Mouse (Mus musculus) liver, embryonic 13.5 days (tissue): Measurements from ENCODE around the gene Prdx1. TPM values are rescaled to one million over a fixed set of nuclear protein-coding genes. Genes with fewer than 3 reads are reported as not detected.
A peak's percentile ranks its signal among the peaks of the same experiment; 100 is the strongest.
"Not testable (repeated sequence)": the region's sequence is repeated elsewhere in the genome, so short reads cannot be mapped to it uniquely, and the experiment has no call there.

ENCODE experiments used
- ATAC-seq: fragments of 200-750 bp; cut with Nextera tagmentation; 2 replicates; pipeline ENCODE4 v1.8.0; 2017; ENCODE audit warnings: low read depth, mild to moderate bottlenecking, moderate number of reproducible peaks, moderate library complexity
- DNase-seq: peaks from one replicate; pipeline ENCODE4 v3.0.0; 2022
- H3K27ac ChIP-seq: fragments of 300-500 bp; sonication (generic); 2 replicates; pipeline ENCODE4 v1.5.1; 2015; ENCODE audit warnings: moderate library complexity, mild to moderate bottlenecking, inconsistent platforms
- H3K27me3 ChIP-seq: fragments of 300-500 bp; sonication (generic); 2 replicates; pipeline ENCODE4 v1.6.1; 2015; ENCODE audit warnings: mild to moderate bottlenecking, inconsistent platforms
- H3K36me3 ChIP-seq: fragments of 300-500 bp; sonication (generic); 2 replicates; pipeline ENCODE4 v1.6.1; 2015; ENCODE audit warnings: mild to moderate bottlenecking, inconsistent platforms
- H3K4me1 ChIP-seq: fragments of 300-500 bp; sonication (generic); replicated peaks from 2 replicates; pipeline ENCODE4 v1.6.1; 2015; ENCODE audit warnings: inconsistent platforms
- H3K4me2 ChIP-seq: fragments of 300-500 bp; sonication (generic); 2 replicates; pipeline ENCODE4 v1.6.1; 2015; ENCODE audit warnings: inconsistent platforms, mild to moderate bottlenecking, moderate library complexity
- H3K4me3 ChIP-seq: fragments of 300-500 bp; sonication (generic); replicated peaks from 2 replicates; pipeline ENCODE4 v1.5.1; 2015; ENCODE audit warnings: mild to moderate bottlenecking, inconsistent platforms
- H3K9ac ChIP-seq: fragments of 300-500 bp; sonication (generic); 2 replicates; pipeline ENCODE4 v1.6.1; 2015; ENCODE audit warnings: mild to moderate bottlenecking, inconsistent platforms
- H3K9me3 ChIP-seq: fragments of 300-500 bp; sonication (generic); replicated peaks from 2 replicates; pipeline ENCODE4 v1.6.1; 2016; ENCODE audit warnings: inconsistent platforms
- WGBS: fragments of 180-500 bp; shearing (Covaris S2); methylation state at CpG from one replicate; pipeline ENCODE4 v1.1.7; 2015; ENCODE audit not compliant: insufficient replicate concordance; 5-methylcytosine and 5-hydroxymethylcytosine counted together
- polyA plus RNA-seq: library from polyadenylated mRNA; unstranded; fragments of >200 nt; fragmentation: Nextera tagmentation; extraction: Ambion mirVana; gene quantifications from 2 replicates; pipeline ENCODE4 v1.2.1, GENCODE M21; 2015

Prdx1 gene
- polyA plus RNA-seq, 1 experiment from 2014 or later = 994 TPM

GRCm38 (mm10) chr4:116677808-116678207, 7.5 kb upstream of the Prdx1 start:
- Histone ChIP-seq H3K27me3 (peaks cover 3% of the 10 kb centered on the region; the same call in 1 of the 2 replicates), H3K4me1 (peaks cover 16% of the 10 kb centered on the region), H3K27ac (no peak overlapping the region), H3K9ac (no peak overlapping the region), H3K4me3 (no peak overlapping the region), H3K36me3 (no peaks in the 10 kb centered on the region), H3K4me2 (no peak overlapping the region), H3K9me3 (no peaks in the 10 kb centered on the region)
- no peak for DNase-seq
- 43% methylated on average over 1 of the region's 1 CpGs for WGBS
- ATAC-seq = no peak

GRCm38 (mm10) chr4:116679141-116679540, 6.2 kb upstream of the Prdx1 start:
- Histone ChIP-seq H3K4me2 (no peak overlapping the region), H3K4me3 (no peak overlapping the region), H3K9ac (no peak overlapping the region), H3K36me3 (no peaks in the 10 kb centered on the region), H3K9me3 (no peaks in the 10 kb centered on the region), H3K27me3 (peaks cover 3% of the 10 kb centered on the region; the same call in 1 of the 2 replicates), H3K27ac (no peak overlapping the region), H3K4me1 (peaks cover 17% of the 10 kb centered on the region)
- WGBS = 62% methylated on average over 5 of the region's 5 CpGs
- DNase-seq (no peak), ATAC-seq (no peak)

GRCm38 (mm10) chr4:116680521-116680920, 4.8 kb upstream of the Prdx1 start:
- not testable (repeated sequence) for H3K27ac ChIP-seq, H3K27me3 ChIP-seq, H3K9ac ChIP-seq, H3K36me3 ChIP-seq, H3K4me2 ChIP-seq, H3K9me3 ChIP-seq, H3K4me3 ChIP-seq, ATAC-seq, DNase-seq
- H3K4me1 ChIP-seq = peaks cover 30% of the 10 kb centered on the region
- 71% methylated on average over 4 of the region's 4 CpGs for WGBS

GRCm38 (mm10) chr4:116683957-116684356, 1.4 kb upstream of the Prdx1 start:
- Histone ChIP-seq H3K27me3 (peaks cover 3% of the 10 kb centered on the region; the same call in 1 of the 2 replicates), H3K4me3 (no peak overlapping the region; the same call in 1 of the 2 replicates), H3K4me2 (peak overlapping the region; percentile 85), H3K4me1 (peaks cover 58% of the 10 kb centered on the region), H3K36me3 (peaks cover 14% of the 10 kb centered on the region), H3K9ac (no peak overlapping the region), H3K27ac (no peak overlapping the region), H3K9me3 (no peaks in the 10 kb centered on the region)
- DNase-seq (no peak), ATAC-seq (peak; percentile 16; the same call in 1 of the 2 replicates)
- WGBS = 18% methylated on average over 4 of the region's 4 CpGs

GRCm38 (mm10) chr4:116684665-116685064, 679 bp upstream of the Prdx1 start:
- Histone ChIP-seq H3K4me3 (peak overlapping the region; percentile 76; the same call in 1 of the 2 replicates), H3K9ac (no peak overlapping the region), H3K27me3 (no peaks in the 10 kb centered on the region), H3K36me3 (peaks cover 21% of the 10 kb centered on the region), H3K9me3 (no peaks in the 10 kb centered on the region), H3K27ac (peak overlapping the region; percentile 91), H3K4me2 (peak overlapping the region; percentile 85), H3K4me1 (peaks cover 65% of the 10 kb centered on the region)
- no peak for DNase-seq
- WGBS = 50% methylated on average over 2 of the region's 2 CpGs
- ATAC-seq = no peak

GRCm38 (mm10) chr4:116687041-116687440, 1.7 kb downstream of the Prdx1 start:
- Histone ChIP-seq H3K4me1 (peaks cover 68% of the 10 kb centered on the region), H3K9me3 (no peaks in the 10 kb centered on the region), H3K4me2 (peak overlapping the region; percentile 85), H3K9ac (peak overlapping the region; percentile 85), H3K27me3 (no peaks in the 10 kb centered on the region), H3K36me3 (peaks cover 39% of the 10 kb centered on the region), H3K4me3 (peak overlapping the region; percentile 76), H3K27ac (no peak overlapping the region)
- DNase-seq = no peak
- no peak for ATAC-seq
- 37% methylated on average over 1 of the region's 1 CpGs for WGBS

GRCm38 (mm10) chr4:116689309-116689876, 4.0 kb downstream of the Prdx1 start:
- 80% methylated on average over 4 of the region's 4 CpGs for WGBS
- H3K4me1 ChIP-seq = peaks cover 49% of the 10 kb centered on the region
- no peak overlapping the region for H3K4me3 ChIP-seq
- DNase-seq (no peak), ATAC-seq (no peak)
- H3K9me3 ChIP-seq = no peaks in the 10 kb centered on the region
- H3K36me3 ChIP-seq = peaks cover 62% of the 10 kb centered on the region
- peak overlapping the region; percentile 32; the same call in 1 of the 2 replicates for H3K4me2 ChIP-seq
- no peak overlapping the region for H3K27ac ChIP-seq
- H3K9ac ChIP-seq = no peak overlapping the region; the same call in 1 of the 2 replicates
- H3K27me3 ChIP-seq = no peaks in the 10 kb centered on the region

GRCm38 (mm10) chr4:116692146-116692545, 6.8 kb downstream of the Prdx1 start:
- DNase-seq = no peak
- ATAC-seq = no peak
- 67% methylated on average over 2 of the region's 2 CpGs for WGBS
- Histone ChIP-seq H3K36me3 (peaks cover 87% of the 10 kb centered on the region), H3K4me2 (no peak overlapping the region), H3K9me3 (no peaks in the 10 kb centered on the region), H3K4me3 (no peak overlapping the region), H3K27ac (no peak overlapping the region), H3K9ac (no peak overlapping the region), H3K27me3 (no peaks in the 10 kb centered on the region), H3K4me1 (peaks cover 28% of the 10 kb centered on the region)

- H3K27ac ChIP-seq = no peak overlapping the region
- no peak overlapping the region for H3K9ac ChIP-seq
- no peaks in the 10 kb centered on the region for H3K27me3 ChIP-seq
- no peak for DNase-seq
- H3K4me1 ChIP-seq = peaks cover 15% of the 10 kb centered on the region
- H3K9me3 ChIP-seq = no peaks in the 10 kb centered on the region
- H3K4me3 ChIP-seq = no peak overlapping the region
- peaks cover 91% of the 10 kb centered on the region for H3K36me3 ChIP-seq
- H3K4me2 ChIP-seq = no peak overlapping the region
- WGBS = 74% methylated on average over 2 of the region's 2 CpGs
- ATAC-seq = no peak
Measured at GRCm38 (mm10) chr4:116693785-116694184, 8.4 kb downstream of the Prdx1 start.

GRCm38 (mm10) chr4:116698693-116699342, 13.5 kb downstream of the Prdx1 start:
- H3K4me3 ChIP-seq = no peak overlapping the region

GRCm38 (mm10) chr4:116700964-116701363, 15.6 kb downstream of the Prdx1 start:
- WGBS = 68% methylated on average over 1 of the region's 1 CpGs
- H3K4me3 ChIP-seq = no peak overlapping the region
- H3K4me1 ChIP-seq = peaks cover 3% of the 10 kb centered on the region; the same call in 1 of the 2 replicates
- no peaks in the 10 kb centered on the region for H3K27me3 ChIP-seq
- no peaks in the 10 kb centered on the region for H3K9me3 ChIP-seq
- no peak overlapping the region for H3K9ac ChIP-seq
- ATAC-seq = no peak
- H3K27ac ChIP-seq = no peak overlapping the region
- DNase-seq = no peak
- H3K36me3 ChIP-seq = peaks cover 48% of the 10 kb centered on the region
- H3K4me2 ChIP-seq = no peak overlapping the region

More at GRCm38 (mm10) chr4:116698693-116699342, 13.5 kb downstream of the Prdx1 start:
- no peak for DNase-seq
- H3K4me1 ChIP-seq = peaks cover 3% of the 10 kb centered on the region; the same call in 1 of the 2 replicates
- H3K27me3 ChIP-seq = no peaks in the 10 kb centered on the region
- WGBS = 47% methylated on average over 2 of the region's 2 CpGs
- H3K4me2 ChIP-seq = no peak overlapping the region
- H3K9me3 ChIP-seq = no peaks in the 10 kb centered on the region
- no peak overlapping the region for H3K27ac ChIP-seq
- no peak for ATAC-seq
- peaks cover 69% of the 10 kb centered on the region for H3K36me3 ChIP-seq
- no peak overlapping the region for H3K9ac ChIP-seq
